Mouse (Mus musculus): ENCODE results near the gene Ehmt2.

DNA sequence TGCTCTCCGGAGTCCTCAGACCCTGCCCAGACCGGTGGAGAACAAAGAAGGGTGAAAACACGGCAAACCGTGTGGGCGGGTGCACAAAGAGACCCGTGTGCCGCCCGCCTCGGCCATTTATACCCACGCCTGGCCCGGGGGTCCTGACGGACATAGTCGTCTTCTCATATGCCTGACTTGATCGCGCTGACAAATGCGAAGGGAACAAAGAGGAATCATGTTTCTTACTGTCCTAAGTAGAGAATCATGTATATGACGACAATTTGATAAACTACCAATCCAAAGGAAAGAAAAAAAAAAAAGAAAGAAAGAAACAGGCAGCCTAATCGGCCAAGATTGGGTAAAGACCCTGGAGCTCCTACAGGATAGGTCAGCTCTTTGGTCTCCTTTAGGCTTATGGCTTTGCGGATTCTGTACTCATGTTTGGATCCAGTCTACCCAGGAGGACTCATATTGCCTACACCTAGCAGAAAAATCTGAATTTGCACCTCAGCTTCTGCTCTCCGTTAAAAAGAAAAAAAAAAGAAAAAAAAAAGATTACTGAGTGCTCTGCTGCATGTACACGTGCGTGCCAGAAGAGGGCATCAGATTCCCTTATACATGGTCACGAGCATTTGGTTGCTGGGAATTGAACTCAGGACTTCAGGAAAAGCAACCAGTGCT lies 54.2 kb downstream of the Ehmt2 start:
- TF ChIP-seq POLR2A (IDR thresholded peaks at IDR 0.05; ENCODE audit: control insufficient read depth, extremely low read depth, insufficient read depth, low read length, poor library complexity) (peak; percentile 79), CTCF (IDR thresholded peaks at IDR 0.05; ENCODE audit: borderline replicate concordance, control insufficient read depth, extremely low read depth, insufficient read depth, low read length, poor library complexity) (no peak)
